Mouse (Mus musculus) kidney, embryonic 15.5 days (tissue): Measurements from ENCODE around the gene Hmgxb4. TPM values are rescaled to one million over a fixed set of nuclear protein-coding genes. Genes with fewer than 3 reads are reported as not detected.
A peak's percentile ranks its signal among the peaks of the same experiment; 100 is the strongest.
"Not testable (repeated sequence)": the region's sequence is repeated elsewhere in the genome, so short reads cannot be mapped to it uniquely, and the experiment has no call there.

Source experiments
- ATAC-seq: fragments of 200-750 bp; cut with Nextera tagmentation; replicated peaks from 2 replicates; pipeline ENCODE4 v1.8.0; 2017; ENCODE audit warnings: moderate TSS enrichment; ENCODE audit not compliant: low FRiP score
- H3K27ac ChIP-seq: fragments of 300-500 bp; sonication (generic); 2 replicates; pipeline ENCODE4 v1.5.1; 2015; ENCODE audit warnings: mild to moderate bottlenecking, inconsistent platforms
- H3K27me3 ChIP-seq: fragments of 300-500 bp; sonication (generic); 2 replicates; pipeline ENCODE4 v1.6.1; 2015; ENCODE audit warnings: inconsistent platforms
- H3K36me3 ChIP-seq: fragments of 300-500 bp; sonication (generic); 2 replicates; pipeline ENCODE4 v1.6.1; 2015; ENCODE audit warnings: inconsistent platforms
- H3K4me1 ChIP-seq: fragments of 300-500 bp; sonication (generic); 2 replicates; pipeline ENCODE4 v1.6.1; 2015; ENCODE audit warnings: inconsistent platforms
- H3K4me2 ChIP-seq: fragments of 300-500 bp; sonication (generic); 2 replicates; pipeline ENCODE4 v1.6.1; 2015; ENCODE audit warnings: moderate library complexity, mild to moderate bottlenecking, inconsistent platforms
- H3K4me3 ChIP-seq: fragments of 300-500 bp; sonication (generic); replicated peaks from 2 replicates; pipeline ENCODE4 v1.5.1; 2015; ENCODE audit warnings: mild to moderate bottlenecking, inconsistent platforms
- H3K9ac ChIP-seq: fragments of 300-500 bp; sonication (generic); 2 replicates; pipeline ENCODE4 v1.6.1; 2015; ENCODE audit warnings: mild to moderate bottlenecking, inconsistent platforms
- H3K9me3 ChIP-seq: fragments of 300-500 bp; sonication (generic); replicated peaks from 2 replicates; pipeline ENCODE4 v1.6.1; 2016; ENCODE audit warnings: inconsistent platforms
- WGBS: fragments of 180-500 bp; shearing (Covaris S2); methylation state at CpG from one replicate; pipeline ENCODE4 v1.1.7; 2015; ENCODE audit warnings: mixed read lengths; 5-methylcytosine and 5-hydroxymethylcytosine counted together
- polyA plus RNA-seq: library from polyadenylated mRNA; unstranded; fragments of >200 nt; fragmentation: Nextera tagmentation; extraction: Ambion mirVana; gene quantifications from 2 replicates; pipeline ENCODE4 v1.2.1, GENCODE M21; 2015

Gene Hmgxb4
- polyA plus RNA-seq = 38.6 and 46.4 TPM in 2 replicates

DNA sequence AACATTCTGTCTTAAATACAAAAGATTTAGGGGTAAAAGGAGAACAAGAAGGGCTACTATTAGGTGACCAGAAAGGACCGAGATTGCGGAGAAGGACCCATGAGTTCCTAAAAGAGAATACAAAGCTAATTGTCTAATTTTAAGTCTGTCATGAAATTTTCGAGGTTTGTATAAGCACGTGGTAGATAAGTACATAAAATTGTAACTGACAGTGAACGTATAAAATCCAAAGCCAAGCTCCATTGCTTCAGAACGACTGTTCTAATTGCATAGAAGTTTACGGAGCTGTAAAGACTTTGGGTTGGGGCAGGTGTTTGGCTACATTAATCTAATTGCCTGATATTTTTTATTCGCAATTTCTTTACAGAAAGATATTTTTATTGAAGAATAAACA, at the start of gene Hmgxb4:
Hmgxb4 (plus strand) TSS at position 276 of the 394 bp plus-strand sequence.
- Histone ChIP-seq H3K4me1 (peaks cover 15% of the 10 kb centered on the region), H3K27ac (peak within 1 kb of the TSS; percentile 97), H3K9me3 (no peaks in the 10 kb centered on the region), H3K4me3 (peak within 1 kb of the TSS; percentile 91), H3K36me3 (no peaks in the 10 kb centered on the region), H3K9ac (peak within 1 kb of the TSS; percentile 99), H3K27me3 (no peaks in the 10 kb centered on the region), H3K4me2 (peak within 1 kb of the TSS; percentile 66)
- 13% methylated on average over 8 of the region's 8 CpGs for WGBS
- ATAC-seq = peak; percentile 5; the same call in 1 of the 2 replicates

DNA sequence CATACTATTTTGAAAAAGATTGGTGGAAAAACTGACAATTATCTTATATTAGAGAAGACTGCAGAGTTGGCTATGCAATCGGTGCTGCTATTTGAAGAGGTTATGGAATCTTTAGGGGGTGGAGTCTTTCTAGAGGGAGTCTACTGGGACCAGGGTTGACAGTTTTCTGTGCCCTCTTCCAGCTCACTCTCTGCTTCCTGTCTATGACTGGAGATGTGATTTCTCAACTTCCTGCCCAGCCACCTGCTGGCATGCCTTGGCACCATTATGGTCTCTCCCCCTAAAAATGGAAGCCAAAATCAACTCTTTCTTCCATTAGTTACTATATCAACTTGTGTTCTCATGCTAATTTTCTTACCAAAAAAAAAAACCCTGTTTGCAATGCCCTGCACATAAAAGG, 43.7 kb upstream of the Hmgxb4 start:
- Histone ChIP-seq H3K4me2 (no peak overlapping the region), H3K4me1 (no peaks in the 10 kb centered on the region), H3K4me3 (no peak overlapping the region), H3K27ac (no peak overlapping the region), H3K36me3 (no peaks in the 10 kb centered on the region), H3K9me3 (no peaks in the 10 kb centered on the region), H3K9ac (no peak overlapping the region), H3K27me3 (no peaks in the 10 kb centered on the region)
- no peak for ATAC-seq
- 78% methylated on average over 1 of the region's 1 CpGs for WGBS

DNA sequence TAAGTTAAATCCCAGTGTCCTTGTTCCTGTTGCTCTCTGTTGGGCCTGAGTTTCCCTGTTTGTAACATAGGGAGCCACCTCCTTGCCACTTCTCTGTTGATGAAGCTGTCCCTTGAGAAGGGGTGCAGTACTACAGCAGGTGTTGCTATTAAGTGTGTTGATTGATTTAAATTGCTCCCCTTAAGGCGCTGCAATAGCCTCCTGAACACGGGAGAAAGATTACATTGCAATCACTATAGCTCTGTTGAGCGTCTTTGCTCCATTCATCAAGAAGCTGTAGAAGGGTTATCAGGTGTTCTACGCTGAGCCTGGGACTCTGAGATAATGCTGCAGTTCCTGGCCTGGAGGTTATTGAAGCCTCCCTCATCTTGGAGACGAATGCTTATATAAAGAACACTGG, 29.2 kb upstream of the Hmgxb4 start:
- Histone ChIP-seq H3K4me1 (no peaks in the 10 kb centered on the region), H3K27me3 (no peaks in the 10 kb centered on the region), H3K27ac (no peak overlapping the region), H3K36me3 (no peaks in the 10 kb centered on the region), H3K9ac (no peak overlapping the region), H3K4me3 (no peak overlapping the region), H3K9me3 (no peaks in the 10 kb centered on the region), H3K4me2 (no peak overlapping the region)
- no peak for ATAC-seq
- 74% methylated on average over 5 of the region's 5 CpGs for WGBS

- 92% methylated on average over 3 of the region's 3 CpGs for WGBS
- H3K36me3 ChIP-seq = not testable (repeated sequence)
Measured at GRCm38 (mm10) chr8:74970286-74970685, 22.9 kb upstream of the Hmgxb4 start.

GRCm38 (mm10) chr8:74971636-74972035, 21.5 kb upstream of the Hmgxb4 start:
- no peak for ATAC-seq
- WGBS = 82% methylated on average over 4 of the region's 4 CpGs
- Histone ChIP-seq H3K27me3 (no peaks in the 10 kb centered on the region), H3K9ac (no peak overlapping the region), H3K27ac (no peak overlapping the region), H3K4me2 (no peak overlapping the region), H3K4me3 (no peak overlapping the region), H3K4me1 (no peaks in the 10 kb centered on the region), H3K9me3 (no peaks in the 10 kb centered on the region), H3K36me3 (no peaks in the 10 kb centered on the region)

More at GRCm38 (mm10) chr8:74970286-74970685, 22.9 kb upstream of the Hmgxb4 start:
- not testable (repeated sequence) for H3K9me3 ChIP-seq, H3K27me3 ChIP-seq, H3K27ac ChIP-seq, H3K9ac ChIP-seq, H3K4me2 ChIP-seq, H3K4me3 ChIP-seq, ATAC-seq, H3K4me1 ChIP-seq

DNA sequence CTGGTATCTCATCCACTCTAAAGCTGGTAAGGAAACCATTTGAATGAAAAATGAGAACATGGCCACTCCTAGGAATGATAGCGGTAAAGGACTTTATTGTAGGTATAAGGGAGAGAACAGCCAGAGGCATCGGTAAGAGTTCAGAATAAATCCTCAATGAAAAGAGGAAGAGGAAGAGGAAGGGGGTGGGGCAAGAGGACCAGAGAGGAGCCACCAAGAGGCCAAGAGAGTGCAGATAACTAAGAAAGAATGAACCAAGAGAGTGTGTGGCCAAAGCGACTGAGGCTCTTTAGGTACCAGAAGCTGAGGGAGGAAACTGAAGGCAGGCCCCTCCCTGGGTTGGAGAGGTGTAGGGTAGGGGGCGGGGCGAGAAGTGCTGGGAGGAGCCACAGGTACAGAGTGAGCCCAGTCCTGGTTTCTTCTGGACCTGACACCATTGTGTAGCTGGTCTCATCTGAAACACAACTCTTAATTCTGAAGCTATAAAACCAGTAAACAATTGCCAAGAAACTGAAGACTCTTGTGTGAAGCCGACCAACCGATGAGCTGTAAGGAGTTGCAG, 20.8 kb upstream of the Hmgxb4 start:
- no peak overlapping the region for H3K9ac ChIP-seq
- no peak overlapping the region for H3K4me3 ChIP-seq
- no peak for ATAC-seq
- H3K4me2 ChIP-seq = no peak overlapping the region
- no peaks in the 10 kb centered on the region for H3K4me1 ChIP-seq
- no peak overlapping the region for H3K27ac ChIP-seq
- H3K36me3 ChIP-seq = no peaks in the 10 kb centered on the region
- no peaks in the 10 kb centered on the region for H3K27me3 ChIP-seq
- WGBS = 83% methylated on average over 7 of the region's 7 CpGs
- H3K9me3 ChIP-seq = no peaks in the 10 kb centered on the region

GRCm38 (mm10) chr8:74973121-74973869, 19.9 kb upstream of the Hmgxb4 start:
- 82% methylated on average over 8 of the region's 8 CpGs for WGBS
- no peak overlapping the region for H3K9ac ChIP-seq

GRCm38 (mm10) chr8:74973904-74974303, 19.3 kb upstream of the Hmgxb4 start:
- no peaks in the 10 kb centered on the region for H3K9me3 ChIP-seq
- no peaks in the 10 kb centered on the region for H3K36me3 ChIP-seq
- 75% methylated on average over 2 of the region's 2 CpGs for WGBS
- H3K4me3 ChIP-seq = no peak overlapping the region
- no peak overlapping the region for H3K9ac ChIP-seq
- H3K4me1 ChIP-seq = no peaks in the 10 kb centered on the region
- no peak overlapping the region for H3K4me2 ChIP-seq
- no peak for ATAC-seq
- H3K27me3 ChIP-seq = no peaks in the 10 kb centered on the region
- H3K27ac ChIP-seq = no peak overlapping the region

More at GRCm38 (mm10) chr8:74973121-74973869, 19.9 kb upstream of the Hmgxb4 start:
- Histone ChIP-seq H3K27ac (no peak overlapping the region), H3K4me3 (no peak overlapping the region), H3K9me3 (no peaks in the 10 kb centered on the region), H3K27me3 (no peaks in the 10 kb centered on the region), H3K36me3 (no peaks in the 10 kb centered on the region), H3K4me2 (no peak overlapping the region), H3K4me1 (no peaks in the 10 kb centered on the region)
- ATAC-seq = no peak

- Histone ChIP-seq H3K27me3 (no peaks in the 10 kb centered on the region), H3K4me3 (no peak overlapping the region), H3K4me1 (0 out of 2 replicates have a peak, but pooled peaks cover 3% of the 10 kb centered on the region), H3K4me2 (no peak overlapping the region), H3K9me3 (no peaks in the 10 kb centered on the region), H3K9ac (no peak overlapping the region), H3K27ac (no peak overlapping the region), H3K36me3 (no peaks in the 10 kb centered on the region)
- WGBS = 78% methylated on average over 1 of the region's 1 CpGs
- ATAC-seq = no peak
Measured at GRCm38 (mm10) chr8:74977427-74977826, 15.7 kb upstream of the Hmgxb4 start.

DNA sequence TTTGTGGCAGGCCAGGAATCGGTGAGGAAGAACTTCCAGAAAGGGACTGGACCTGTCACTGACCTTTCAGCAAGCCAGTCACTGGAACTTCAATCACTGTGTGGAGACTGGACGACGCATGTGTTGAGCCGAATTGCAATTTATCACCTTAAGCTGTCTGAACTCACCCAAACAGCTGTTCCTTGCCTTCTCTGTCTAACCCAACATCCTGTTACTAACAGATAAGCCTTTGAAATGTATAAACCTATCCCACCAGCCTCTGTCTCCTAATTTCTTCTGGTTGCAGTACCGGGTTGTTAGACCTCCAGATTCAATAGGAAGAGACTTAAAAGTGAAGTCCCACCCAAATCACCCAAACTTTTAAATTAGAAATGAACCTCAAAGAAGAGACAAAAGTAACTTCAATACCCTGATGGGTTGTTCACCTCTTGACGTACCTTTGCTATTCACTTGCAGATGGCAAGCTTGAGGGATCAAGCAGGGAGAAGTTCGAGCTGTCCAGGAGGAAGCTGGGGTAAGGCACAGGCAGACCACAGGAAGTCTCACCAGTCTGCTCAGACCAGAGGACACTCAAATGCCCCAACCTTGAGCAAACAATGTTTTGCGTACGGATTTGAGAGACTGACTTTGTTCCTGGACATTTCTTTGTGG, 13.0 kb upstream of the Hmgxb4 start:
- Histone ChIP-seq H3K27ac (no peak overlapping the region), H3K36me3 (no peaks in the 10 kb centered on the region), H3K27me3 (no peaks in the 10 kb centered on the region), H3K9ac (no peak overlapping the region), H3K4me1 (0 out of 2 replicates have a peak, but pooled peaks cover 3% of the 10 kb centered on the region), H3K9me3 (no peaks in the 10 kb centered on the region), H3K4me2 (no peak overlapping the region), H3K4me3 (no peak overlapping the region)
- 32% methylated on average over 9 of the region's 9 CpGs for WGBS
- ATAC-seq = no peak

GRCm38 (mm10) chr8:74980711-74981062, 12.5 kb upstream of the Hmgxb4 start:
- peak; percentile 66; the same call in 1 of the 2 replicates for ATAC-seq
- no peak overlapping the region for H3K9ac ChIP-seq

DNA sequence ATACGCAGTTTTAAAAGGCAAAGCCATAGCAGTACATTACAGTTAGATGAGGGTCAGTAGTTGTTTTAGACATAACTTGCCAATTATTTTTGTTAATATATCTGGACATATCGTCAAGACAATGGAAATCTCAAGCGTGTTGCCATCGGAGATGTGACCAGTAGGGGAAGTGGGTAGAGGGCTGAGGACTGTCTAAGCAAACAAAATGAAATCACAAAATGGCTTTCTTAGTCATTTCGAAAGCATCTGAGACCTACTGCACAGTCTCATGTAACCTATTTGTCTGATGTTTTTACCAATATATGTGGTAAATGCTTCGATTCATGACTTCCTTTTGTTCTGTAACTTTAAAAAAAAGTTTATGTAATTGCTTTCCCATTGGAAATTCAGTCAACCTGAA, 11.3 kb upstream of the Hmgxb4 start:
- Histone ChIP-seq H3K4me3 (no peak overlapping the region), H3K4me1 (0 out of 2 replicates have a peak, but pooled peaks cover 3% of the 10 kb centered on the region), H3K9me3 (no peaks in the 10 kb centered on the region), H3K36me3 (no peaks in the 10 kb centered on the region), H3K9ac (no peak overlapping the region), H3K27ac (no peak overlapping the region), H3K27me3 (no peaks in the 10 kb centered on the region), H3K4me2 (no peak overlapping the region)
- ATAC-seq = no peak
- 91% methylated on average over 6 of the region's 6 CpGs for WGBS

More at GRCm38 (mm10) chr8:74980711-74981062, 12.5 kb upstream of the Hmgxb4 start:
- Histone ChIP-seq H3K36me3 (no peaks in the 10 kb centered on the region), H3K4me3 (no peak overlapping the region), H3K4me1 (0 out of 2 replicates have a peak, but pooled peaks cover 3% of the 10 kb centered on the region), H3K9me3 (no peaks in the 10 kb centered on the region), H3K27me3 (no peaks in the 10 kb centered on the region), H3K27ac (no peak overlapping the region), H3K4me2 (no peak overlapping the region)
- WGBS = under 1% methylated on average over 5 of the region's 5 CpGs
